Mouse (Mus musculus): ENCODE results near the gene Nkx6-2. TPM values are rescaled to one million over a fixed set of nuclear protein-coding genes. Genes with fewer than 3 reads are reported as not detected.

Nkx6-2 gene
- 0.12 TPM in 1 of 2 replicates, not detected in the other for polyA plus RNA-seq (2015; fragmentation: Nextera tagmentation; extraction: Ambion mirVana)

DNA sequence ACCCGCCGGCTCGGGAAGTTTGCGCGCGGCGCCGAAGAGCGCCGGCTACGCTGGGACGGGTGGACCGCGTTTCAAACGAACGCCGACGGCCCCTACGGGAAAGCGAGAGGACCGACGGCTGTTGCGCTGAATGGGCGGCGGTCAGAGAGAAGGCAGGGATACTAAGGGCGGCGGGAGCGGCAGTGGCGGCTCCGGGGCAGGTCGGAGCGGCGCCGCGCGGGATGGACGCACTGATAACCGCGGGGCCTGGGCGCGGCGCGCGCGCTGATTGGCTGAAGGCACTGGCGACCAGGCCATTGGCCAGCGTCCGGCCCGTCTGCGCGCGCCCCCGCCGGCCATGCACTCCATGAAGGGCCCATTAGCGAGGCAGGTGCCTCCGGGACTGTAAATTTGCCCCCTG, at the start of gene Nkx6-2:
Gene Nkx6-2 (minus strand): TSS at position 203 of the 400 bp plus-strand sequence.
- peak within 1 kb of the TSS; percentile 62 for H3K4me2 ChIP-seq
- under 1% methylated on average over 56 of the region's 56 CpGs for WGBS
- ATAC-seq (ENCODE audit: insufficient number of reproducible peaks, low FRiP score, low TSS enrichment, low read depth): no peak
- no peak within 1 kb of the TSS for H3K27ac ChIP-seq
- peaks cover 17% of the 10 kb centered on the region for H3K36me3 ChIP-seq
- peak within 1 kb of the TSS; percentile 35 for H3K4me3 ChIP-seq
- no peak within 1 kb of the TSS for H3K9ac ChIP-seq
- H3K27me3 ChIP-seq: peaks cover 100% of the 10 kb centered on the region
- H3K4me1 ChIP-seq: peaks cover 42% of the 10 kb centered on the region
- no peaks in the 10 kb centered on the region for H3K9me3 ChIP-seq

DNA sequence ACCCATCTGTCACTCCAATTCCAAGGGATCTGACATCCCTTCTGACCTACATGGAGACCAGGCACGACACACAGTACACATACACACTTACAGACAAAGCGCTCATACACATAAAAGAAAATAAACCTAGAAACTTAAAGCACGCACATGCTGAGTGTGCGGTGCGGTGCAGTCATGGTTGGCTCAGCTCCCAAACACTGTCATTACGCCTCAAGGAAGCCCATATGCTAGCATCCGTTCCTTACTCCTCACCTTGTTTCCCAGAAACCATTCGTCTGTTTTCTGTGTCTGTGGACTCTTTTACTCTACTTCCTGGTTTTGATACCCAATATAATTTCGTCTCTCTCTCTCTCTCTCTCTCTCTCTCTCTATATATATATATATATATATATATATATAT, 42.6 kb upstream of the Nkx6-2 start:
- no peak overlapping the region for H3K4me3 ChIP-seq
- no peaks in the 10 kb centered on the region; the same call in 1 of the 2 replicates for H3K27me3 ChIP-seq
- H3K9ac ChIP-seq: no peak overlapping the region
- H3K9me3 ChIP-seq: no peaks in the 10 kb centered on the region
- ATAC-seq (ENCODE audit: insufficient number of reproducible peaks, low FRiP score, low TSS enrichment, low read depth): no peak
- 73% methylated on average over 9 of the region's 9 CpGs for WGBS
- no peak overlapping the region for H3K4me2 ChIP-seq
- H3K36me3 ChIP-seq: no peaks in the 10 kb centered on the region
- H3K4me1 ChIP-seq: no peaks in the 10 kb centered on the region
- H3K27ac ChIP-seq: no peak overlapping the region

DNA sequence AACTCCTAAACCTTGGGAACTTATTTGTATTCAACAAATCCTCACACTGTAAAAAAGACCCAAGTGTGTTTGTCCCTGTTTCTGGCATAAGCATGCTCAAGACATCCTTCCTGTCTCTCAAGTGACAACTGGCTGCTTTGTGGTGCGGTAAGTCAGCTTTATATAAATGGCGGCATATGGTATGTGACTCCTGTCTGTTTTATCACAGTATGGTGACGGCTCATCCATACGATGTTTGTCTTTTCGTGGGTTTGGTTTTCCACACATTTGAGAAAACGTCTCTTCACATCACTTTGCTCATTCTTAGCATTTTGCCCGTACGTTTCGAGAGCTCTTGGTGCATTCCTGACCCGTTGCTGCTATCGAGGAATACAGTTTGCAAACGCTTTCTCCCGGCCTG, 40.0 kb upstream of the Nkx6-2 start:
- no peaks in the 10 kb centered on the region for H3K36me3 ChIP-seq
- WGBS: 86% methylated on average over 13 of the region's 13 CpGs
- no peak for ATAC-seq (ENCODE audit: insufficient number of reproducible peaks, low FRiP score, low TSS enrichment, low read depth)

DNA sequence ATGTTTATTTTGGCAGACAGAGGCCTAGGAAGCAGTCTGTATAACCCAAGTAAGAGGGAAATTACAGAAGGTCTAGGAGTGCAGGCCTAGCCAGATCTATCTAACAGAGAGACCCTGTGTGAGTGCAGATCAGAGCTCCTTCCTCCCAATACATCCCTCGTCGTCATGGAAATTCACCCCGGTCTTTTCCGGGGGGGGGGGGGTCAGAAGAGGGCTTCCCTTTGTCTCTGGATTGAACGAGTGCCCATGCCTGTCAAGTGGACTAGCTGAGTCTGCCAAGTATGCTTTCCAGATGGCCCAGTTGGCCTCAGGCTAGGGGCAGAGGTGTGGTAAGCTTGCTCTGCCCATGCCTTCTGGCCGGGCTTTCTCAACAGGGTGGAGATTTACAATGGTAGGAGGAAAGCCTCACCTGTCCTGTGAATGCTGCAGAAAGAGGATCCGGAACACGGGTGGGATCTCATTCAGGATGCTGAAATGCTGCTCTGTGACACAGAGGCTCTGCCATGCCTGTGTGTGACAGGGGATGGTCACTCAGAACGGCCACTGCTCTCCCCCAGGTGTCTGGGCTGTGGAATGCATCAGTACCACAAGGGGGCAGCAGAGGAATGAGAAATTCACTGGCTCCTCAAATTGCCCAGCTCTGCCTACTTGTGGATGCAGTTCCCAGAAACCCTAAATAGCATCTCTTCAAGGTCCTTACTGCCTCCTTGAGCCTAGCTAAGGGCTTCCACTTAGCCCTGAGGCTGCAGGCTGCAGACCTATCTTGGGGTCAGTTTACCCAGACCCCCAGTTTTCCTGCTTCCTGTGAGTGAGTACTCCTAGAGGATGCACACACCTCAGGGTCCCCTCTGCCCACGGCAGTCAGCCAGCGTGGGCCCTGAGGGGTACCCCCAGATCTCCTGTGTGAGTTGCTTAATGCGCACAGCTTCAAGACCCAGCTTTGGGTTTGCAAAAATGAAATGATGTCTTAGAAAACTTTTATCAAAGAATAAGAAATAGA, 33.5 kb upstream of the Nkx6-2 start:
- ATAC-seq (ENCODE audit: insufficient number of reproducible peaks, low FRiP score, low TSS enrichment, low read depth): no peak

More for the DNA sequence above, 40.0 kb upstream of the Nkx6-2 start:
- Histone ChIP-seq H3K4me3 (no peak overlapping the region), H3K27ac (no peak overlapping the region), H3K4me1 (no peaks in the 10 kb centered on the region), H3K9ac (no peak overlapping the region), H3K27me3 (no peaks in the 10 kb centered on the region; the same call in 1 of the 2 replicates), H3K4me2 (no peak overlapping the region), H3K9me3 (no peaks in the 10 kb centered on the region)

DNA sequence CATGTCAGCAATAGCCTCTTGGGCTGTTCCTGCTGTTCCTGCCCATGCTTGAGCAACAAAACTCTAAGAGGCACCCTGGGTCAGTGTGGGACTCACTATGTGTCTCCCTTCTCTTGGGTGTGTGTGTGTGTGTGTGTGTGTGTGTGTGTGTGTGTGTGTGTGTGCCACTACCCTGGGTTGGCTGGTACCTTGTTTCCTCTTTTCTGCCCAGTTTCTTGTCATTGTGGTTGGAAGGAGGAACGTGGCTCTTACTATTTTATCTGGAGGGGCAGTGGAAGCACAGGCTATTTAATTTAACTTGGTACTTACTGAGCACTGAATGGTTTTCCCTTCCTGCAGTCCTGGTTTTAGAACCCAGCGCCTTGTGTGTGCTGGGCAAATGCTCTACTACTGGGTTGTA, 27.7 kb upstream of the Nkx6-2 start:
- Histone ChIP-seq H3K27me3 (0 out of 2 replicates have a peak, but pooled peaks cover 4% of the 10 kb centered on the region), H3K9ac (no peak overlapping the region), H3K27ac (no peak overlapping the region), H3K4me1 (no peaks in the 10 kb centered on the region), H3K4me2 (no peak overlapping the region), H3K36me3 (no peaks in the 10 kb centered on the region), H3K9me3 (no peaks in the 10 kb centered on the region), H3K4me3 (no peak overlapping the region)
- no peak for ATAC-seq (ENCODE audit: insufficient number of reproducible peaks, low FRiP score, low TSS enrichment, low read depth)
- WGBS: 74% methylated on average over 2 of the region's 2 CpGs

More for the DNA sequence above, 33.5 kb upstream of the Nkx6-2 start:
- H3K36me3 ChIP-seq: no peaks in the 10 kb centered on the region
- WGBS: 55% methylated on average over 12 of the region's 12 CpGs
- H3K4me2 ChIP-seq: no peak overlapping the region
- no peak overlapping the region for H3K4me3 ChIP-seq
- H3K27ac ChIP-seq: no peak overlapping the region
- no peaks in the 10 kb centered on the region; the same call in 1 of the 2 replicates for H3K4me1 ChIP-seq
- H3K27me3 ChIP-seq: peaks cover 4% of the 10 kb centered on the region; the same call in 1 of the 2 replicates
- no peaks in the 10 kb centered on the region for H3K9me3 ChIP-seq
- no peak overlapping the region for H3K9ac ChIP-seq

DNA sequence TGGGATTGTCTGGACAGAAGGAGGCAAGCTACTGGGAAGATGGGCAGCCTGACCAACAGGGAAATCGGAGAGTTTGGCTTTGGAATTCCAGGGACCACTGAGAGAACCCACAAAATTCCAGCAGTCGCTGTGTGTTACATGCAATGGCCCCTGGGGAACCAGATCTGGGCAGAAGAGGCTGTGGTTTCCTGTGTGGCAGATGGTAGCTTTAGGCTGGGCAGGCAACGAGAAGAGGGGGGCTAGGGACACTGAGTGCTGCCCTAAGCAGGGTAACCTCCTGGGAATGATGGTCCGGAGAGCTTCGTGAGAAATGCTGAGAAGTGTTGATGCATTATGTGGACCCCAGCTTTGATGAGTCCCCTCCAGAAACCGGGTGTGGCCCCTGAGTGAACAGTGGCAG, 13.3 kb upstream of the Nkx6-2 start:
- no peak overlapping the region for H3K4me2 ChIP-seq
- no peak overlapping the region for H3K9ac ChIP-seq
- H3K4me1 ChIP-seq: 0 out of 2 replicates have a peak, but pooled peaks cover 4% of the 10 kb centered on the region
- H3K36me3 ChIP-seq: no peaks in the 10 kb centered on the region
- no peak overlapping the region for H3K27ac ChIP-seq
- H3K27me3 ChIP-seq: peaks cover 28% of the 10 kb centered on the region; the same call in 1 of the 2 replicates
- WGBS: 42% methylated on average over 6 of the region's 6 CpGs
- H3K9me3 ChIP-seq: no peaks in the 10 kb centered on the region
- no peak for ATAC-seq (ENCODE audit: insufficient number of reproducible peaks, low FRiP score, low TSS enrichment, low read depth)
- H3K4me3 ChIP-seq: no peak overlapping the region

DNA sequence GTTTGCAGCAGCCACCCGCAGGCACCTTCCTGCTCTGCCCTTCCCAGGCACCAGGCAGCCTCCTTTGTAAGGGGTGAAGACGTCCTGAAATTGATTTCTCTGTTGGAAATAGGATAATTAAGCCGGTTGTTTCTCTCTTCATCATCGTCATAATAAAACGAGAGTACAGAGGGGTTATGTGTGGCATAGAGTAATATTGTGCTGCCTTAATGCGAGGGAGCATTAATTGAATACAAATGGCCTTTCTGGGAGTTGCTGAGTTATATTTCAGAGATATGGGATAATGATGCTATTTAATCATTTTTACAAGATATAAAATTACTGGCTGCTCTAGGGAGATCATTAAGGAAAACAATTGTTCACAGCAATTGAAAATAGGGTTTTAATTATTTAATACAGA, 12.7 kb upstream of the Nkx6-2 start:
- H3K27ac ChIP-seq: no peak overlapping the region
- H3K4me2 ChIP-seq: no peak overlapping the region
- ATAC-seq (ENCODE audit: insufficient number of reproducible peaks, low FRiP score, low TSS enrichment, low read depth): no peak
- no peaks in the 10 kb centered on the region for H3K9me3 ChIP-seq
- no peaks in the 10 kb centered on the region for H3K36me3 ChIP-seq
- 0 out of 2 replicates have a peak, but pooled peaks cover 4% of the 10 kb centered on the region for H3K4me1 ChIP-seq
- no peak overlapping the region for H3K4me3 ChIP-seq
- WGBS: 35% methylated on average over 6 of the region's 6 CpGs
- no peak overlapping the region for H3K9ac ChIP-seq
- H3K27me3 ChIP-seq: peaks cover 24% of the 10 kb centered on the region

DNA sequence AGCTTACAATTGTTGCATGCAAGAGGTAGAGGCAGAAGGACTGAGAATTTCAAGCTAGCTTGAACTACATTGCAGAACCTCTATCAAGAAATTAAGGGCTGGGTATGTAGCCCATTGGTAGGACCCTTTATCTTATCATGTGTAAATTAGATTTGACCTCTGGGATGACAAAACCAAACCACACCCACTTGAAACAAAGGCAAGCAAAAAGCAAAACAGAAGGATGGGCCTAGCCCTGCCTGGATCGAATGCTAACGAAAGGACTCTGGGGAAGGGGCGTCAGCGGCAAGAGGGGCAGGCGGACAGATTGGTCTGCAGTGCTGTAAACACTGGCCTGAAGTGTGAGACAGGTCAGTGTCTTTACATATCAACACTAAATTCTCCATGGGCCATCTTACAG, 8.7 kb upstream of the Nkx6-2 start:
- no peak overlapping the region for H3K27ac ChIP-seq
- 85% methylated on average over 5 of the region's 5 CpGs for WGBS
- no peak overlapping the region for H3K4me3 ChIP-seq
- no peaks in the 10 kb centered on the region for H3K36me3 ChIP-seq
- no peaks in the 10 kb centered on the region for H3K9me3 ChIP-seq
- no peak overlapping the region for H3K9ac ChIP-seq
- ATAC-seq (ENCODE audit: insufficient number of reproducible peaks, low FRiP score, low TSS enrichment, low read depth): no peak
- 0 out of 2 replicates have a peak, but pooled peaks cover 2% of the 10 kb centered on the region for H3K4me1 ChIP-seq
- H3K4me2 ChIP-seq: no peak overlapping the region
- peaks cover 60% of the 10 kb centered on the region for H3K27me3 ChIP-seq

DNA sequence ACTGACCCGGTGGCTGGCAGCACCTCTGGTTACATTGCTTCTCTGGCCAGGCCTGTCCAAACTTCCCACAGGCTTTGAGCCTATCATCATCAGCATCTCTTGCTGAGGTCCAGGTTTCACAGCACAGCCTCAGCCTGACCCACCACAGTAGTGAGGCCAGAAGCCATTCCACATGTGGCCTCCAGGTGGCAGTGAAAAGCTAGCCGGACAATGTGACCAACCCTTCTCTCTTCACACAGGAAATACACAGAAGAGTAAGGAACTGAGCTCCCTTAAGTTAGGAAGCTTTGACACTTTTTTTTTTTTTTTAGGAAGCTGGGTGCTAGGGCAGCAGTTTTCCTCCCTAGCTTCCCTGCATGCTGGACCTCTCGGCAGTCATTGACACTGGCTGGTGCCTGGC, 7.7 kb upstream of the Nkx6-2 start:
- no peak overlapping the region for H3K27ac ChIP-seq
- H3K4me3 ChIP-seq: no peak overlapping the region
- no peak for ATAC-seq (ENCODE audit: insufficient number of reproducible peaks, low FRiP score, low TSS enrichment, low read depth)
- H3K9ac ChIP-seq: no peak overlapping the region
- no peaks in the 10 kb centered on the region for H3K36me3 ChIP-seq
- whole genome bisulfite sequencing: 34% methylated on average over 3 of the region's 3 CpGs
- H3K4me1 ChIP-seq: 0 out of 2 replicates have a peak, but pooled peaks cover 3% of the 10 kb centered on the region
- no peak overlapping the region for H3K4me2 ChIP-seq
- peaks cover 64% of the 10 kb centered on the region for H3K27me3 ChIP-seq
- no peaks in the 10 kb centered on the region for H3K9me3 ChIP-seq

DNA sequence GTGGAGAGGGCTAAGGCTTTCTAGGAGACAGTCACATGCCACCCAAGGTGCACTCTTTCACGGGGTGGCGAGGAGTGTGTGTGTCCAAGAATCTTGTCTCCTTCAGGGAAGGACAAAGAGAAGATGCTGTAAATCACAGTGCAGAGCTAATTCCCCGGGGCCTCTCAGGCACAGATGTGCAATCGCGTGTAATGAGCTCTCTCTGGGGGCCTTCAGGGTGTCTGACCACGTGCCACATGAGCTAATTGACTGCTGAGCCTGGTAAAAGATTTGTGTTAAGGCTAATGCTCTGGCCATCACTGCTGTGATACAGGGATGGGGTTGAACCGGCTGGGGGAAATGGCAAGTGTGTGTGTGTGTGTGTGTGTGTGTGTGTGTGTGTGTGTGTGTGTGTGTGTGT, 5.3 kb upstream of the Nkx6-2 start:
- Histone ChIP-seq H3K27ac (no peak overlapping the region), H3K4me3 (no peak overlapping the region), H3K4me1 (peaks cover 20% of the 10 kb centered on the region), H3K9me3 (no peaks in the 10 kb centered on the region), H3K9ac (no peak overlapping the region), H3K4me2 (no peak overlapping the region), H3K27me3 (peaks cover 74% of the 10 kb centered on the region), H3K36me3 (no peaks in the 10 kb centered on the region)
- 14% methylated on average over 7 of the region's 7 CpGs for WGBS
- no peak for ATAC-seq (ENCODE audit: insufficient number of reproducible peaks, low FRiP score, low TSS enrichment, low read depth)

DNA sequence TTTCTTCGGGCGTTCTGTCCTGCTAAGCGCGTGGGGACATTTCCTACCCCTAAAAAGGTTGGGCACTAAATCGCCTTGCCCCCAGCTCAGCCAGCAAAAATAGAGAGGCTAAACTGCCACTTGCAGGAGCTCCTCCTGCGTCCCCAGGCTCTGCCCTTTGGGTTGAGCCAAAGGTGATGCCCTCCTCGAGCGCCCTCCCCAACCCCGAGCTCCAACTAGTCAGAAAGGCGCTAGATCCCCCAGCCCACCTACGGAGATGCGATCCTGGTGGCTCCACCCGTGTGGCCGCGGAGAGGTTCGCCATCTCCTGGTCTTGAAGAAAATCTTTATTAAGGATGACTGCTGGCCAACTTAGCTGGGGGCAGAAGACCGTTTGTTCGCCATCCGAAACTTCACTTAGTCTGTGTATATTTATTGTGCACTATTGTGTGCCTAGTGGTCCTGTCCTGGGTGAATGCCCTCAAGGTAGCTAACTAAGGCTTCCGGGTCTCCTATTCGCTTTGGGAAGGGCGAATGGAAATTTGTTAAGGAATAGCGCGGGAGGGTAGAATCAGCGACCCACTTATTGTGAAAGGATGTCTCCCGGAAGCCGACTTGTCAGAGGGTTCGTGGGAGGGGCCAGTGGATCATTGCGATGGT, 2.7 kb upstream of the Nkx6-2 start:
- no peak overlapping the region for H3K4me2 ChIP-seq
- H3K27me3 ChIP-seq: peaks cover 100% of the 10 kb centered on the region
- no peaks in the 10 kb centered on the region for H3K36me3 ChIP-seq
- H3K4me1 ChIP-seq: peaks cover 42% of the 10 kb centered on the region
- peak overlapping the region; percentile 13; the same call in 1 of the 2 replicates for H3K4me3 ChIP-seq
- H3K9me3 ChIP-seq: no peaks in the 10 kb centered on the region
- ATAC-seq (ENCODE audit: insufficient number of reproducible peaks, low FRiP score, low TSS enrichment, low read depth): no peak
- WGBS: 2% methylated on average over 29 of the region's 29 CpGs
- no peak overlapping the region for H3K27ac ChIP-seq
- H3K9ac ChIP-seq: no peak overlapping the region
